Mouse (Mus musculus) intestine, embryonic 16.5 days (tissue): ENCODE data around the gene Thrb. TPM values are rescaled to one million over a fixed set of nuclear protein-coding genes. Genes with fewer than 3 reads are reported as not detected.

Experiments used
- ATAC-seq: fragments of 200-750 bp; cut with Nextera tagmentation; 2 replicates; pipeline ENCODE4 v1.8.0; 2017; ENCODE audit warnings: moderate TSS enrichment, moderate library complexity
- H3K27ac ChIP-seq: fragments of 300-500 bp; sonication (generic); 2 replicates; pipeline ENCODE4 v1.5.1; 2014; ENCODE audit warnings: mild to moderate bottlenecking, low read length
- H3K27me3 ChIP-seq: fragments of 300-500 bp; sonication (generic); replicated peaks from 2 replicates; pipeline ENCODE4 v1.6.1; 2014; ENCODE audit warnings: low read length, control low read depth, mixed read lengths; ENCODE audit not compliant: control insufficient read depth, insufficient read depth
- H3K36me3 ChIP-seq: fragments of 300-500 bp; sonication (generic); 2 replicates; pipeline ENCODE4 v1.6.1; 2014; ENCODE audit warnings: low read length, control low read depth; ENCODE audit not compliant: control insufficient read depth, insufficient read depth
- H3K4me1 ChIP-seq: fragments of 300-500 bp; sonication (generic); 2 replicates; pipeline ENCODE4 v1.6.1; 2014; ENCODE audit warnings: low read length, control low read depth, mixed read lengths; ENCODE audit not compliant: control insufficient read depth, insufficient read depth
- H3K4me2 ChIP-seq: fragments of 300-500 bp; sonication (generic); 2 replicates; pipeline ENCODE4 v1.6.1; 2014; ENCODE audit warnings: low read depth, low read length, control low read depth
- H3K4me3 ChIP-seq: fragments of 300-500 bp; sonication (generic); 2 replicates; pipeline ENCODE4 v1.5.1; 2014; ENCODE audit warnings: mild to moderate bottlenecking, low read length
- H3K9ac ChIP-seq: fragments of 300-500 bp; sonication (generic); 2 replicates; pipeline ENCODE4 v1.6.1; 2014; ENCODE audit warnings: low read depth, low read length
- H3K9me3 ChIP-seq: fragments of 300-500 bp; sonication (generic); 2 replicates; pipeline ENCODE4 v1.6.1; 2016; ENCODE audit warnings: low read length, control low read depth; ENCODE audit not compliant: control insufficient read depth
- WGBS: fragments of 180-500 bp; shearing (Covaris S2); extraction: QIAGEN DNeasy Blood & Tissue Kit; methylation state at CpG from one replicate; pipeline ENCODE4 v1.1.7; 2014; 5-methylcytosine and 5-hydroxymethylcytosine counted together
- polyA plus RNA-seq: library from polyadenylated mRNA; unstranded; fragments of >200 nt; fragmentation: Nextera tagmentation; extraction: Ambion mirVana; gene quantifications from 2 replicates; pipeline ENCODE4 v1.2.1, GENCODE M21; 2015

Gene Thrb
- polyA plus RNA-seq, 1 experiment from 2014 or later, result 6.0 TPM

GRCm38 (mm10) chr14:17691246-17691645, 31.2 kb downstream of the Thrb start:
- no peaks in the 10 kb centered on the region for H3K27me3 ChIP-seq
- no peak overlapping the region for H3K27ac ChIP-seq
- H3K9me3 ChIP-seq, result no peaks in the 10 kb centered on the region
- no peak overlapping the region for H3K9ac ChIP-seq
- H3K36me3 ChIP-seq, result no peaks in the 10 kb centered on the region
- no peak overlapping the region for H3K4me2 ChIP-seq
- H3K4me1 ChIP-seq, result peaks cover 8% of the 10 kb centered on the region; the same call in 1 of the 2 replicates
- WGBS, result 54% methylated on average over 1 of the region's 1 CpGs
- H3K4me3 ChIP-seq, result no peak overlapping the region
- no peak for ATAC-seq

- WGBS, result 81% methylated on average over 4 of the region's 4 CpGs
- no peaks in the 10 kb centered on the region for H3K36me3 ChIP-seq
- no peaks in the 10 kb centered on the region for H3K27me3 ChIP-seq
- no peak overlapping the region for H3K4me3 ChIP-seq
- H3K4me1 ChIP-seq, result peaks cover 12% of the 10 kb centered on the region; the same call in 1 of the 2 replicates
- no peak overlapping the region for H3K9ac ChIP-seq
- no peaks in the 10 kb centered on the region for H3K9me3 ChIP-seq
- no peak overlapping the region for H3K27ac ChIP-seq
- no peak for ATAC-seq
- H3K4me2 ChIP-seq, result no peak overlapping the region
Observed at GRCm38 (mm10) chr14:17695526-17695925, 35.5 kb downstream of the Thrb start.

GRCm38 (mm10) chr14:17697920-17698632, 38.0 kb downstream of the Thrb start:
- Histone ChIP-seq H3K4me2 (no peak overlapping the region), H3K9ac (no peak overlapping the region), H3K9me3 (no peaks in the 10 kb centered on the region), H3K4me1 (peaks cover 12% of the 10 kb centered on the region; the same call in 1 of the 2 replicates), H3K36me3 (no peaks in the 10 kb centered on the region), H3K27me3 (no peaks in the 10 kb centered on the region), H3K4me3 (no peak overlapping the region), H3K27ac (peak overlapping the region; percentile 63)
- ATAC-seq, result peak; percentile 76
- 65% methylated on average over 9 of the region's 9 CpGs for WGBS

- no peaks in the 10 kb centered on the region for H3K36me3 ChIP-seq
- peak; percentile 61 for ATAC-seq
- 66% methylated on average over 3 of the region's 3 CpGs for WGBS
- no peak overlapping the region for H3K27ac ChIP-seq
- no peak overlapping the region for H3K4me2 ChIP-seq
- no peak overlapping the region for H3K9ac ChIP-seq
- H3K27me3 ChIP-seq, result no peaks in the 10 kb centered on the region
- H3K4me3 ChIP-seq, result no peak overlapping the region
- H3K9me3 ChIP-seq, result no peaks in the 10 kb centered on the region
- H3K4me1 ChIP-seq, result peaks cover 12% of the 10 kb centered on the region; the same call in 1 of the 2 replicates
Observed at GRCm38 (mm10) chr14:17700228-17700627, 40.2 kb downstream of the Thrb start.

GRCm38 (mm10) chr14:17713297-17713904, 53.3 kb downstream of the Thrb start:
- H3K27me3 ChIP-seq, result no peaks in the 10 kb centered on the region
- no peaks in the 10 kb centered on the region for H3K36me3 ChIP-seq
- ATAC-seq, result no peak
- no peaks in the 10 kb centered on the region for H3K4me1 ChIP-seq
- WGBS, result 79% methylated on average over 7 of the region's 7 CpGs
- no peaks in the 10 kb centered on the region for H3K9me3 ChIP-seq
- no peak overlapping the region for H3K4me3 ChIP-seq
- no peak overlapping the region for H3K4me2 ChIP-seq
- H3K9ac ChIP-seq, result no peak overlapping the region
- no peak overlapping the region for H3K27ac ChIP-seq

GRCm38 (mm10) chr14:17719494-17719893, 59.4 kb downstream of the Thrb start:
- no peak overlapping the region for H3K9ac ChIP-seq
- no peaks in the 10 kb centered on the region for H3K4me1 ChIP-seq
- no peak overlapping the region for H3K4me3 ChIP-seq
- ATAC-seq, result peak; percentile 93
- WGBS, result 66% methylated on average over 2 of the region's 2 CpGs
- H3K27me3 ChIP-seq, result no peaks in the 10 kb centered on the region
- H3K9me3 ChIP-seq, result no peaks in the 10 kb centered on the region
- H3K27ac ChIP-seq, result no peak overlapping the region
- no peaks in the 10 kb centered on the region for H3K36me3 ChIP-seq
- H3K4me2 ChIP-seq, result no peak overlapping the region

GRCm38 (mm10) chr14:17722824-17723445, 62.9 kb downstream of the Thrb start:
- no peak overlapping the region for H3K9ac ChIP-seq
- no peaks in the 10 kb centered on the region for H3K36me3 ChIP-seq
- no peak overlapping the region for H3K27ac ChIP-seq
- H3K9me3 ChIP-seq, result no peaks in the 10 kb centered on the region
- no peak overlapping the region for H3K4me2 ChIP-seq
- H3K27me3 ChIP-seq, result no peaks in the 10 kb centered on the region
- H3K4me1 ChIP-seq, result no peaks in the 10 kb centered on the region
- 49% methylated on average over 1 of the region's 1 CpGs for WGBS
- no peak for ATAC-seq
- no peak overlapping the region for H3K4me3 ChIP-seq

GRCm38 (mm10) chr14:17724577-17724976, 64.5 kb downstream of the Thrb start:
- Histone ChIP-seq H3K4me3 (no peak overlapping the region), H3K27ac (no peak overlapping the region), H3K9ac (no peak overlapping the region), H3K27me3 (no peaks in the 10 kb centered on the region), H3K4me2 (no peak overlapping the region), H3K4me1 (no peaks in the 10 kb centered on the region), H3K9me3 (no peaks in the 10 kb centered on the region), H3K36me3 (no peaks in the 10 kb centered on the region)
- WGBS, result 73% methylated on average over 3 of the region's 3 CpGs
- no peak for ATAC-seq

- Histone ChIP-seq H3K4me1 (no peaks in the 10 kb centered on the region), H3K4me2 (no peak overlapping the region), H3K27ac (no peak overlapping the region), H3K9ac (no peak overlapping the region), H3K9me3 (no peaks in the 10 kb centered on the region), H3K4me3 (no peak overlapping the region), H3K27me3 (no peaks in the 10 kb centered on the region), H3K36me3 (no peaks in the 10 kb centered on the region)
- 45% methylated on average over 1 of the region's 1 CpGs for WGBS
- ATAC-seq, result no peak
Observed at GRCm38 (mm10) chr14:17726906-17727305, 66.8 kb downstream of the Thrb start.
